Mouse (Mus musculus): ENCODE results near the gene Commd4. TPM values are rescaled to one million over a fixed set of nuclear protein-coding genes. Genes with fewer than 3 reads are reported as not detected.
"Not testable (repeated sequence)": the region's sequence is repeated elsewhere in the genome, so short reads cannot be mapped to it uniquely, and the experiment has no call there.

The Commd4 gene
- polyA plus RNA-seq (2012) = 3.9 and 4.1 TPM in 2 replicates

DNA sequence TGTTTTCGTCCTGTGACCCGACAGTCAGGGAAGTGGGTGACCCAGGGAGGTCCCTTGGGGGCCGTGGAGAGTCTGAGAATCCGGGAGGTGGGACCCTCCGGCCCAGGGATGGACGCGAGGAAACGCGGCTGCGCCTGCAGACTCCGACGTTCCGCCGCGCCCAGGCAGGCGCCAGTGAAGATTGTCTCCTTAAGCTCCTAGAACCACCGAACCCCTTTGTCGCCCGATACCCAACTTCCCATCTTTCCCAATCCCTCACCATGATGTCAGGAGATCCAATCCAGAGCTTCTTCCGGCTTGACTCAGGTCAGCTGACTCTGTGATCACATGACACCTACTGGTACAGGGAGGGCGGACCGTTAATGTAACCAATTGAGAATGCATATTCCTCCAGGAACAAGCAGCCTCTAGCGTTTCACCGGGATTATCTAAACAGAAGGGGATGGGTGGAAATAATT is at the start of gene Commd4:
TSS of gene Commd4 (minus strand) at position 319 of the 458 bp plus-strand sequence.
- no peaks in the 10 kb centered on the region for H3K27me3 ChIP-seq (ENCODE audit: control insufficient read depth)
- H3K36me3 ChIP-seq (ENCODE audit: control insufficient read depth) = peaks cover 23% of the 10 kb centered on the region
- no peaks in the 10 kb centered on the region for H3K9me3 ChIP-seq (ENCODE audit: control insufficient read depth, low read length)
- H3K4me1 ChIP-seq (ENCODE audit: control insufficient read depth) = peaks cover 21% of the 10 kb centered on the region
- TF ChIP-seq TAL1 (IDR thresholded peaks at IDR 0.05; ENCODE audit: low read length) (no peak), GATA1 (IDR thresholded peaks at IDR 0.05; ENCODE audit: low read length) (no peak)
- peak within 1 kb of the TSS; percentile 92 for H3K4me3 ChIP-seq (replicated peaks)

DNA sequence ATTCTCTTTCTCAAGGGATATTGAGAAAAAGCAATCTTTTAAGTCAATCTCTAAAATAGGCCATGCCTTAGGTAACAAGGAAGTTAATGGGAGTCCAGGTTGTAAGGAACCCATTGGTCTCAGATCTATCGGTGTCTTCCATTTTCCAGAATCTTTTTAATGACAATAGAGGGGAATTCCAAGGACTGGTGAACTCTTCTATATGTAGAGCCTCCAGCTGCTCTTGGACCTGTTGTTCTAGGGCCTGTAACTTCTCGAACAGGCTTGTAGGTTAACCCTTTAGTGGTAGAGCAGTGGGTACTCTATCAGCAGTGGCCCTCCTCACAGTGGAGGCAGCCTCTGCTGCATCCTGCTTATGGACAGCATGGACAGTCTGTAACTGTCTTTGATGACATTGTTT is 48.8 kb upstream of the Commd4 start:
- TF ChIP-seq TAL1 (IDR thresholded peaks at IDR 0.05; ENCODE audit: low read length) = no peak
- TF ChIP-seq GATA1 (IDR thresholded peaks at IDR 0.05; ENCODE audit: low read length) = no peak
- H3K36me3 ChIP-seq (ENCODE audit: control insufficient read depth) = no peaks in the 10 kb centered on the region

DNA sequence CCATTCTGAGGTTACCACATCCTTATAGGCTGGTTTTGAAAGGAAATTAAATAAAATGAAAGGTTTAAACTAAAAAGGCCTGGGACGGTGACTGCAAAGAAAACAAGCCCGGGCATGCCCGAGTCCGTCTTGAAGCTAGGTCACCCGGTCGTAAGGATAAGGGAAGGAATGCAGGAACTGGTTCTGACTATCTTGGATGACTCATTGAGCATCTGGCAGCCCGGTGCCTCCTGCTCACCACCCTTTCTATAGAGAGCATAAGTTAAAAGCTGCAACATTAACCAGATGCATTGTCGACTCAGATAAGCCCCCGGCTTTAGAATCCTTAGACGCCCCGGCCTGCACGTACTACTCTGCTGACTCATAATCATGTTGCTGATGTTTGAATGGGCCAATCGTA is 45.4 kb upstream of the Commd4 start:
- not testable (repeated sequence) for H3K9me3 ChIP-seq (ENCODE audit: control insufficient read depth, low read length); H3K36me3 ChIP-seq (ENCODE audit: control insufficient read depth); H3K4me3 ChIP-seq (replicated peaks)

More for the DNA sequence above, 48.8 kb upstream of the Commd4 start:
- Histone ChIP-seq H3K9me3 (ENCODE audit: control insufficient read depth, low read length) (no peaks in the 10 kb centered on the region), H3K4me1 (ENCODE audit: control insufficient read depth) (no peaks in the 10 kb centered on the region), H3K27me3 (ENCODE audit: control insufficient read depth) (no peaks in the 10 kb centered on the region), H3K4me3 (replicated peaks) (no peak overlapping the region)

DNA sequence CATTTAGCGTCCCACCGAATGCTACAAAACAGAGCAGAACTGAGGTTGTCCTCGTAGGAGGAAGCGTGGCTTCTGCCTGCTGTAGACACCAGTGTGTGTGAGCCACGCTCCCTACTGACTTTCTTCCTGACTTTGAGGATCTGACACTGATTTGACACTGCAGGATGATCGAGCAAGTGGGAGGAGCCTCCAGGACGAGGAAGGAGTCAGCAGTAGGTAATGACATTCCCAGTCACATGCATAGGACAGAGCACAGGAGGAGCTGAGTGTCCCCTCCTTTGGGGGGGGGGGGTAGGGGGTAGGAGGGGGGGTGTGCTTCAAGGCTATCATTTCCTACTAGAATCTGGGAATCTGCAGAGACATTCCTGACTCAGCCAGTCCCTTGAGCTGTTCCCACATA is 44.9 kb upstream of the Commd4 start:
- Histone ChIP-seq H3K27me3 (ENCODE audit: control insufficient read depth) (no peaks in the 10 kb centered on the region), H3K4me3 (replicated peaks) (no peak overlapping the region), H3K9me3 (ENCODE audit: control insufficient read depth, low read length) (no peaks in the 10 kb centered on the region), H3K36me3 (ENCODE audit: control insufficient read depth) (no peaks in the 10 kb centered on the region), H3K4me1 (ENCODE audit: control insufficient read depth) (no peaks in the 10 kb centered on the region)
- no peak for TF ChIP-seq GATA1 (IDR thresholded peaks at IDR 0.05; ENCODE audit: low read length)
- TF ChIP-seq TAL1 (IDR thresholded peaks at IDR 0.05; ENCODE audit: low read length) = no peak

More for the DNA sequence above, 45.4 kb upstream of the Commd4 start:
- not testable (repeated sequence) for H3K27me3 ChIP-seq (ENCODE audit: control insufficient read depth); H3K4me1 ChIP-seq (ENCODE audit: control insufficient read depth)

GRCm38 (mm10) chr9:57197414-57197813 is 39.3 kb upstream of the Commd4 start:
- Histone ChIP-seq H3K4me1 (ENCODE audit: control insufficient read depth) (no peaks in the 10 kb centered on the region), H3K4me3 (replicated peaks) (no peak overlapping the region), H3K27me3 (ENCODE audit: control insufficient read depth) (no peaks in the 10 kb centered on the region), H3K9me3 (ENCODE audit: control insufficient read depth, low read length) (no peaks in the 10 kb centered on the region), H3K36me3 (ENCODE audit: control insufficient read depth) (no peaks in the 10 kb centered on the region)
- TF ChIP-seq TAL1 (IDR thresholded peaks at IDR 0.05; ENCODE audit: low read length) (no peak), GATA1 (IDR thresholded peaks at IDR 0.05; ENCODE audit: low read length) (no peak)

- Histone ChIP-seq H3K27me3 (ENCODE audit: control insufficient read depth) (no peaks in the 10 kb centered on the region), H3K9me3 (ENCODE audit: control insufficient read depth, low read length) (no peaks in the 10 kb centered on the region), H3K36me3 (ENCODE audit: control insufficient read depth) (no peaks in the 10 kb centered on the region), H3K4me1 (ENCODE audit: control insufficient read depth) (no peaks in the 10 kb centered on the region), H3K4me3 (replicated peaks) (no peak overlapping the region)
- no peak for TF ChIP-seq TAL1 (IDR thresholded peaks at IDR 0.05; ENCODE audit: low read length)
- TF ChIP-seq GATA1 (IDR thresholded peaks at IDR 0.05; ENCODE audit: low read length) = no peak
Measured at GRCm38 (mm10) chr9:57196708-57197107, 38.6 kb upstream of the Commd4 start.

DNA sequence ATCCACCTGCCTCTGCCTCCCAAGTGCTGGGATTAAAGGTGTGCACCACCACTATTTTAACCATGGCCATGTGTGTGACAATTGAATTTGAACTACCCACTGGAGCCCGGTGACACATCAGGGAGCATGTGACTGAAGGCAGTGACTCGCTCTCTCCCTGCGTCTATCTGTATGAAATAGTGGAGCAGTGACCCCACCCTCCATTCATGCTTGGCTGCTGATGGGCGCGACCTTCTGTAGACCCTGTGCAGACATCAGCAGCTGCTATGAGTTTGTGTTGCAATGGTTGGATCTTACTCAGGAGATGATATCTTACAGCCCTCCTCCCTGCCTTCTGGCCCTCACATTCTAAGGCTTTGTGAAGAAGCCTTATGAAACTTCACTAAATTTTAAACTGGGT is 10.3 kb upstream of the Commd4 start:
- no peaks in the 10 kb centered on the region for H3K27me3 ChIP-seq (ENCODE audit: control insufficient read depth)
- H3K9me3 ChIP-seq (ENCODE audit: control insufficient read depth, low read length) = no peaks in the 10 kb centered on the region
- no peak overlapping the region for H3K4me3 ChIP-seq (replicated peaks)
- no peaks in the 10 kb centered on the region for H3K4me1 ChIP-seq (ENCODE audit: control insufficient read depth)
- no peaks in the 10 kb centered on the region for H3K36me3 ChIP-seq (ENCODE audit: control insufficient read depth)
- TF ChIP-seq GATA1 (IDR thresholded peaks at IDR 0.05; ENCODE audit: low read length) (no peak), TAL1 (IDR thresholded peaks at IDR 0.05; ENCODE audit: low read length) (no peak)

- H3K4me3 ChIP-seq (replicated peaks) = no peak overlapping the region
- H3K9me3 ChIP-seq (ENCODE audit: control insufficient read depth, low read length) = no peaks in the 10 kb centered on the region
- H3K4me1 ChIP-seq (ENCODE audit: control insufficient read depth) = no peaks in the 10 kb centered on the region
- TF ChIP-seq TAL1 (IDR thresholded peaks at IDR 0.05; ENCODE audit: low read length) (no peak), GATA1 (IDR thresholded peaks at IDR 0.05; ENCODE audit: low read length) (no peak)
- H3K36me3 ChIP-seq (ENCODE audit: control insufficient read depth) = no peaks in the 10 kb centered on the region
- no peaks in the 10 kb centered on the region for H3K27me3 ChIP-seq (ENCODE audit: control insufficient read depth)
Measured at GRCm38 (mm10) chr9:57166173-57166572, 8.0 kb upstream of the Commd4 start.

DNA sequence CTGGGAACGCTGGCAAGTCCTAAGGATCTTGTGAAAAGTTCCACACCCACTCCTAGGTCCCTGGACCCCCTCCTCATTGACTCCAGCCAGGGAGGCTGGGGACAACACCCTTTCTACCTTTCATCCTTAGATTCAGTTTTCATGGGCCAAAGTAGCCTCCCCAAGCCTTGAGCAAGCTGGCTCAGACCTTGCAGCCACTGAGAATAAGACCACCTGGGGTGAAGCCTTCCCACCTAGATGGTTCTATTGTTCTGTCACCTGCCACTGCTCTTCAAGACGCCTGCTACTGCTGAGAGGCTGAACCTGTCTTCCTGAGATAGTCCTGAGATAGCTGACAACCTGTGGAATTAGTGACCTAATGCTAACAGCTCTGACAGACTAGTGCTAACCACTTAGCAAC is 5.0 kb upstream of the Commd4 start:
- Histone ChIP-seq H3K27me3 (ENCODE audit: control insufficient read depth) (no peaks in the 10 kb centered on the region), H3K4me1 (ENCODE audit: control insufficient read depth) (peaks cover 5% of the 10 kb centered on the region), H3K36me3 (ENCODE audit: control insufficient read depth) (no peaks in the 10 kb centered on the region), H3K9me3 (ENCODE audit: control insufficient read depth, low read length) (no peaks in the 10 kb centered on the region), H3K4me3 (replicated peaks) (no peak overlapping the region)
- no peak for TF ChIP-seq TAL1 (IDR thresholded peaks at IDR 0.05; ENCODE audit: low read length)
- TF ChIP-seq GATA1 (IDR thresholded peaks at IDR 0.05; ENCODE audit: low read length) = no peak

GRCm38 (mm10) chr9:57162496-57162895 is 4.4 kb upstream of the Commd4 start:
- no peak overlapping the region for H3K4me3 ChIP-seq (replicated peaks)
- peaks cover 11% of the 10 kb centered on the region for H3K4me1 ChIP-seq (ENCODE audit: control insufficient read depth)
- no peaks in the 10 kb centered on the region for H3K27me3 ChIP-seq (ENCODE audit: control insufficient read depth)
- no peaks in the 10 kb centered on the region for H3K36me3 ChIP-seq (ENCODE audit: control insufficient read depth)
- no peaks in the 10 kb centered on the region for H3K9me3 ChIP-seq (ENCODE audit: control insufficient read depth, low read length)
- no peak for TF ChIP-seq TAL1 (IDR thresholded peaks at IDR 0.05; ENCODE audit: low read length)
- no peak for TF ChIP-seq GATA1 (IDR thresholded peaks at IDR 0.05; ENCODE audit: low read length)

All from erythroblast, embryonic 14.5 days (primary cell).